Mouse (Mus musculus): Measurements from ENCODE around the gene Ydjc. TPM values are rescaled to one million over a fixed set of nuclear protein-coding genes. Genes with fewer than 3 reads are reported as not detected.

The Ydjc gene
- polyA plus RNA-seq, 1 experiment from 2014 or later, result 3.4 TPM

DNA sequence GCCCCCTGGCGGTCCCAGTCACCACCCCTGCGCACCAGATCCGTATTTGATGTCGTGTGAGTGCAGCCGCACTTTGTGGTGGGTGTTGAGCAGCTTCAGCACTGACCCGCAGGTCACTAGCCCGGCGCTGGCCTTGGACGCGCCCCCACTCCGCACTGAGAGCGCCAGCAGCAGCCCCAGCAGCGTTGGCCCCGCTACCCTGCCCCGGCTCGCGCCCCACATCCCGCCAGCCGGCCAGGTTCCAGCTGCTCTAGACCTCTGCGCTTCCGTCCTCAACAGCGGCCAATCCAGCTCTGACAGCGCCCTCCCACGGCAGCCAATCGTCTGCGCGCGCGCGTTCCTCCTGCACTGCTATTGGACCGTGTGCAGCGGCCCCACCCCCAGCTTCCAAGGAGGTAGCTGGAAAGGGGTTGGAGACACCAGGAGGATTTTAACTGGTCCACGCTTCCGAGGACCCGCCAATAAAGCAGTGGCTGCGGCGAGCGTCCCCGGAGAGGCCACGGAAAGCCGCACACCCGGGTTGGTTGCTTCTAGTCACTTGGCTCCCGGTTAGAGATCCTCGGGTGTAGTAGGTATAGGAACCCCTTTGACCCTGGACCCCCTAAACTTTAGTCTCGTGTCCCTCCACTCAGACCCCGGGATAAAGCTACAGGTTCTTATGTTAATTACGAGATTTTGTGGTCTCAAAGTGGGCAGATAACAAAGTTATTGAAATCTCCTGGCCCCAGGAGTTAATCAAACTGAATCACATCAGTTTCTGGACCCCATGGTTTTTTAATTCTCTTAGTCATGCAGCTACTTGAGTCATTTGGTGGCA lies 12.1 kb upstream of the Ydjc start, which contains the start of gene Sdf2l1:
TSS of gene Sdf2l1 (minus strand) at position 295 of the 817 bp plus-strand sequence.
- no peak within 1 kb of the TSS for H3K27ac ChIP-seq (ENCODE audit: low read depth)
- under 1% methylated on average over 46 of the region's 47 CpGs for WGBS (ENCODE audit: insufficient replicate concordance)

DNA sequence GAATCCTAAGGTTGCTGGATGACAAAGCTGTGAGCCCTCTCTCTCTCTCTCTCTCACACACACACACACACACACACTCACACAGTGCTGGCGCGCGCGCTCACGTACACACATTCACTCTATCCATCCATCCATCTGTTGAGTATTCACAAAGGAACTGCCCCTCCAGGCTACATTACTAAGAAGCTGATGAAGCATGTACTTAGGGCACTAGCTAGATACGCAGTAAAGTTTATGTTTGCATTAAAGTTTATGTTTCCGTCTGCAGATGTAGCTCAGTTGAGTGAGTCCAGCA lies 11.6 kb upstream of the Ydjc start:
- peak overlapping the region; percentile 68 for H3K4me3 ChIP-seq (ENCODE audit: low read depth, low read length)
- WGBS (ENCODE audit: insufficient replicate concordance), result 46% methylated on average over 7 of the region's 7 CpGs
- no peak for ATAC-seq
- H3K9ac ChIP-seq (replicated peaks), result no peak overlapping the region
- H3K36me3 ChIP-seq (replicated peaks; ENCODE audit: insufficient read depth, low read length), result no peaks in the 10 kb centered on the region
- peak overlapping the region; percentile 96 for H3K4me2 ChIP-seq (ENCODE audit: low read depth, low read length)
- no peak for TF ChIP-seq CTCF (IDR thresholded peaks at IDR 0.05; ENCODE audit: low read depth)
- TF ChIP-seq EP300 (IDR thresholded peaks at IDR 0.05; ENCODE audit: low read depth), result no peak
- H3K9me3 ChIP-seq (ENCODE audit: low read length), result no peaks in the 10 kb centered on the region
- no peak overlapping the region for H3K27ac ChIP-seq (ENCODE audit: low read depth)
- peaks cover 11% of the 10 kb centered on the region; the same call in 1 of the 2 replicates for H3K4me1 ChIP-seq (ENCODE audit: insufficient read depth)
- no peak for DNase-seq
- H3K27me3 ChIP-seq (ENCODE audit: insufficient read depth, low read length), result no peaks in the 10 kb centered on the region

More for the DNA sequence above, 12.1 kb upstream of the Ydjc start, which contains the start of gene Sdf2l1:
- TF ChIP-seq CTCF (IDR thresholded peaks at IDR 0.05; ENCODE audit: low read depth) (no peak; the same call in none of the 2 replicates), EP300 (IDR thresholded peaks at IDR 0.05; ENCODE audit: low read depth) (no peak)
- ATAC-seq (peak; percentile 98), DNase-seq (peak; percentile 98)
- H3K4me1 ChIP-seq (ENCODE audit: insufficient read depth), result peaks cover 11% of the 10 kb centered on the region; the same call in 1 of the 2 replicates
- H3K4me3 ChIP-seq (ENCODE audit: low read depth, low read length), result peak within 1 kb of the TSS; percentile 68
- H3K9me3 ChIP-seq (ENCODE audit: low read length), result no peaks in the 10 kb centered on the region
- H3K36me3 ChIP-seq (replicated peaks; ENCODE audit: insufficient read depth, low read length), result no peaks in the 10 kb centered on the region
- peak within 1 kb of the TSS; percentile 96 for H3K4me2 ChIP-seq (ENCODE audit: low read depth, low read length)
- no peaks in the 10 kb centered on the region for H3K27me3 ChIP-seq (ENCODE audit: insufficient read depth, low read length)
- H3K9ac ChIP-seq (replicated peaks), result peak within 1 kb of the TSS; percentile 72

DNA sequence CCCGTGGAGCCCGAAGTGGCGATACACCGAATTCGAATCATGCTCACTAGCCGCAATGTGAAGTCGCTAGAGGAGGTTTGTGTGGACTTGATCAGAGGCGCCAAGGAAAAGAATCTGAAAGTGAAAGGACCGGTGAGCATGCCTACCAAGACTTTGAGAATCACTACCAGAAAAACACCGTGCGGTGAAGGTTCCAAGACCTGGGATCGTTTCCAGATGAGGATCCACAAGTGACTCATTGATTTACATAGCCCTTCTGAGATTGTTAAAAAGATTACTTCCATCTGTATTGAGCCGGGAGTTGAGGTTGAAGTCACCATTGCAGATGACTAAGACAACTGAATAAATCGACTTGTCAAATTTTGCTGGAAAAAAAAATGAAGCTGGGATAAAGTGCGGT lies 7.1 kb upstream of the Ydjc start:
- H3K27ac ChIP-seq (ENCODE audit: low read depth), result no peak overlapping the region
- H3K4me2 ChIP-seq (ENCODE audit: low read depth, low read length), result no peak overlapping the region
- H3K27me3 ChIP-seq (ENCODE audit: insufficient read depth, low read length), result no peaks in the 10 kb centered on the region
- H3K4me1 ChIP-seq (ENCODE audit: insufficient read depth), result 0 out of 2 replicates have a peak, but pooled peaks cover 5% of the 10 kb centered on the region
- H3K9ac ChIP-seq (replicated peaks), result no peak overlapping the region
- no peak for TF ChIP-seq EP300 (IDR thresholded peaks at IDR 0.05; ENCODE audit: low read depth)
- TF ChIP-seq CTCF (IDR thresholded peaks at IDR 0.05; ENCODE audit: low read depth), result no peak
- DNase-seq (no peak), ATAC-seq (no peak)
- no peaks in the 10 kb centered on the region for H3K36me3 ChIP-seq (replicated peaks; ENCODE audit: insufficient read depth, low read length)
- WGBS (ENCODE audit: insufficient replicate concordance), result 82% methylated on average over 15 of the region's 15 CpGs
- no peaks in the 10 kb centered on the region for H3K9me3 ChIP-seq (ENCODE audit: low read length)
- no peak overlapping the region for H3K4me3 ChIP-seq (ENCODE audit: low read depth, low read length)

DNA sequence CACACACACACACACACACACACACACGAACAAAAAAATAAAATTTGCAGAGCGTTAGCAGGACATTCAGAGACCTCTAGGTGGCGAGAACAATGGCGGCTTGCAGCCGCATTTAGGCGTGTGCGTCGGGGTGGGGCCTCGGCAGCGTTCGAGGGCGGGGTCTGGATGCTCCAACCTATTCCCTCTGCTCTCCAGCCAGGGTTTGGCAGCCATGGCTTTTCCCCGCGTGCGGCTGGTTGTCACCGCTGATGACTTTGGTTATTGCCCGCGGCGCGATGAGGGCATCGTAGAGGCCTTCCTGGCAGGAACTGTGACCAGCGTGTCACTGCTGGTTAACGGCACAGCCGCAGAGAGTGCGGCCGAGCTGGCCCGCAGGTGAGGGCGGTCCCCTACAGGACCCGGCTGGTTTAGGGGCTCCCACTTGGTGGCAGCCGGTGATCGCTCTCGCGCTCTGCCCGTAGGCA lies 2.4 kb downstream of the Ydjc start, which contains the start of gene Ccdc116:
TSS of gene Ccdc116 (minus strand) at position 458 of the 464 bp plus-strand sequence.
- ATAC-seq, result peak; percentile 86
- Histone ChIP-seq H3K27me3 (ENCODE audit: insufficient read depth, low read length) (no peaks in the 10 kb centered on the region), H3K4me1 (ENCODE audit: insufficient read depth) (peaks cover 15% of the 10 kb centered on the region), H3K36me3 (replicated peaks; ENCODE audit: insufficient read depth, low read length) (no peaks in the 10 kb centered on the region), H3K4me3 (ENCODE audit: low read depth, low read length) (peak within 1 kb of the TSS; percentile 58), H3K9ac (replicated peaks) (peak within 1 kb of the TSS; percentile 46), H3K27ac (ENCODE audit: low read depth) (no peak within 1 kb of the TSS), H3K9me3 (ENCODE audit: low read length) (no peaks in the 10 kb centered on the region), H3K4me2 (ENCODE audit: low read depth, low read length) (peak within 1 kb of the TSS; percentile 99)
- WGBS (ENCODE audit: insufficient replicate concordance), result under 1% methylated on average over 34 of the region's 34 CpGs
- TF ChIP-seq EP300 (IDR thresholded peaks at IDR 0.05; ENCODE audit: low read depth) (no peak), CTCF (IDR thresholded peaks at IDR 0.05; ENCODE audit: low read depth) (peak; percentile 67)
- DNase-seq, result peak; percentile 86

DNA sequence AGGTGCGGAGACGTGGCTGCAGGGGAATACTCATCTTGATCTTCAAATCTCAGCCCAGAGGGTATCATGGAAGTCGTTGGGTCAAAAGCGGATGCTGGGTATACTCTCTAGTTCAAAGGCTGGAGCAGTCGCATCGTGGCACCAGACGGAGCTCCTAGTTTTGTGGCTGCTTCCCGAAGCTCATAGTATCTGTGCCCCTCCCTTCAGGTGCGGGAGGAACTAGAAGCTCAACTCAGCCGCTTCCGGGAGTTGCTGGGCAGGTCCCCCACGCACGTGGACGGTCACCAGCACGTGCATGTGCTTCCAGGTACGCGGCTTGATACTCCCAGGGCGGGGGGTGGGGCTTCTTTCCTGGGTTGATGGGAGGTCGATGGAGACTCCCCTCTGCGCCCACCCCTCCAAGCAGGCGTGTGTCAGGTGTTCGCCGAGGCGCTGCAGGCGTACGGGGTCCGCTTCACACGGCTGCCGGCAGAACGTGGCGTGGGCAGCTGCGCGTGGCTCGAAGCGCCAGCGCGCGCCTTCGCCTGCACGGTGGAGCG lies 3.0 kb downstream of the Ydjc start:
- no peak overlapping the region for H3K27ac ChIP-seq (ENCODE audit: low read depth)
- no peak for TF ChIP-seq EP300 (IDR thresholded peaks at IDR 0.05; ENCODE audit: low read depth)
- TF ChIP-seq CTCF (IDR thresholded peaks at IDR 0.05; ENCODE audit: low read depth), result no peak
- H3K4me3 ChIP-seq (ENCODE audit: low read depth, low read length), result peak overlapping the region; percentile 58
- peak overlapping the region; percentile 99 for H3K4me2 ChIP-seq (ENCODE audit: low read depth, low read length)
- no peaks in the 10 kb centered on the region for H3K27me3 ChIP-seq (ENCODE audit: insufficient read depth, low read length)
- H3K4me1 ChIP-seq (ENCODE audit: insufficient read depth), result peaks cover 15% of the 10 kb centered on the region
- H3K9ac ChIP-seq (replicated peaks), result peak overlapping the region; percentile 46
- ATAC-seq (peak; percentile 20), DNase-seq (peak; percentile 51)
- WGBS (ENCODE audit: insufficient replicate concordance), result under 1% methylated on average over 41 of the region's 41 CpGs
- H3K36me3 ChIP-seq (replicated peaks; ENCODE audit: insufficient read depth, low read length), result no peaks in the 10 kb centered on the region
- H3K9me3 ChIP-seq (ENCODE audit: low read length), result no peaks in the 10 kb centered on the region

DNA sequence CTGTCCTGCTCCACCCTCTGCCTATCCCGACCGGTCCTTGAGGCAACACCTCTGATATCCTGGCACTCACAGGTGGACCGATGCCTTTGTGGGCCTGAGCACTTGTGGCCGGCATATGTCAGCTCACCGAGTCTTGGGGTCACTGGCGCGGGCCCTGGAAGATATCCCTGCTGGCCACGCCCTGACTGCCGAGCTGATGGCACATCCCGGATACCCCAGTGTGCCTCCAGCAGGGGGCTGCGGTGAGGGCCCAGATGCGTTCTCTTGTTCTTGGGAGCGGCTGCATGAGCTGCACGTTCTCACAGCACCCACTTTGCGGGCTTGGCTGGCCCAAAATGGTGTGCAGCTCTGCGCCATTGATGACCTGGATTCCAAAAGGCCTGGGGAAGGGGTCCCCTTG lies 3.7 kb downstream of the Ydjc start:
- DNase-seq, result peak; percentile 55
- no peaks in the 10 kb centered on the region for H3K9me3 ChIP-seq (ENCODE audit: low read length)
- peaks cover 15% of the 10 kb centered on the region for H3K4me1 ChIP-seq (ENCODE audit: insufficient read depth)
- H3K4me3 ChIP-seq (ENCODE audit: low read depth, low read length), result peak overlapping the region; percentile 58
- no peak overlapping the region for H3K9ac ChIP-seq (replicated peaks)
- 7% methylated on average over 16 of the region's 16 CpGs for WGBS (ENCODE audit: insufficient replicate concordance)
- TF ChIP-seq CTCF (IDR thresholded peaks at IDR 0.05; ENCODE audit: low read depth), result peak; percentile 52
- TF ChIP-seq EP300 (IDR thresholded peaks at IDR 0.05; ENCODE audit: low read depth), result no peak
- no peak overlapping the region for H3K27ac ChIP-seq (ENCODE audit: low read depth)
- ATAC-seq, result peak; percentile 38
- no peaks in the 10 kb centered on the region for H3K27me3 ChIP-seq (ENCODE audit: insufficient read depth, low read length)
- H3K4me2 ChIP-seq (ENCODE audit: low read depth, low read length), result peak overlapping the region; percentile 99
- H3K36me3 ChIP-seq (replicated peaks; ENCODE audit: insufficient read depth, low read length), result no peaks in the 10 kb centered on the region; the same call in 1 of the 2 replicates
